Mouse (Mus musculus): ENCODE measurements around the gene Prdx1.

The Prdx1 gene

DNA sequence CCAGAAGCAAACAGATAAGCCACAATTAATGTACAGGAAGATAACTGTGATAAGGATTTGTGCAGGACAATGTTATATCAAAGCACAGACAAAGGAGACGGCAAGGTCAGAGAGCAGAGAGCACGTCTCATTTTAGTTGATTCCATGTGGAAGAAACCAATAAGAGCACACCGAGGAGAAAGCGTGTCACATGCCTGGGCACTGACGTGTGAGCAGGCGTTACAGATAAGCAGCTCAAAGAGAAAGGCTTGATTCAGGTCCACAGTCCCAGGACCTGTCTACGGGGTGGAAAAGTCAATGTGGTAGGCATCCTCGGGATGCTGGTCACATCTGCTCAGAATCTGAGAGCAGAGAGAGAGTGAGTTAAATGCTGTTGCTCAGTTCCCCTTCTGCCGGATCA lies 45.7 kb downstream of the Prdx1 start:
- DNase-seq: no peak

DNA sequence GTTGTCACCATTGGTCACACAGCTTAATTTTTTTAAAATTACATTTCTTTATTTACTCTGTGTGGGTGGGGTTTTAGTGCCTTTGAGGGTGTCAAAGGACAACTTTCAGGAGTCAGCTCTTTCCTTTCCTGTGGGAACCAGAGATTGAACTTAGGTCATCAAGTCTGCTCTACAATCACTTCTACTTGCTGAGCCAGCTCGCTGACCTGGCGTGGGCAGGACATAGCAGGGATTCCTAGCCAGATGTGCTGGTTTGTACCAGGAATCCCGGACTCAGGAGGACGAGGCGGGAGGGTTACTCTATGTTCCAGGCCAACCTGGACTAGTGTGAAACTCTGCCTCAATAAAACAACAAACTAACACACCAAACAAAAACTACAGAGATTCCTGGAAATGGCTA lies 47.0 kb downstream of the Prdx1 start:
- no peak for DNase-seq

DNA sequence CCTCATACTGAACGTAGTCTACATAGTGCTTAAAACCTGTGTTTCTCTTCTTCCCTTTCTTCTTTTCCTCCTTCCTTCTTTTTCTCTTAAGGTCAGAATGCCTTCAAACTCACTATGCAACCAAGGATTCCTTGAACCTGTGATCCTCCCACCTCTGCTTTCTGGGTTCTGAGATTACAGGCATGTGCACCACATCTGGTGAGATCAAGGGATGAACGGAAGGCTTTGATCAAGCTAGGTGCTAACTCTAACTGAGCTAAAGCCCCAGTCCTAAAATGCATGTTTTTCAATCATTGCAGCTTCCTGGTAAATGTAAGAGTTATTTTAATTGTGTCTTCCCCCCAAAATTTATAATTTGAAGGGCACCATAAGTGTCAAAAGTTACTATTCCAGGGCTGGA lies 49.7 kb downstream of the Prdx1 start:
- DNase-seq: no peak

DNA sequence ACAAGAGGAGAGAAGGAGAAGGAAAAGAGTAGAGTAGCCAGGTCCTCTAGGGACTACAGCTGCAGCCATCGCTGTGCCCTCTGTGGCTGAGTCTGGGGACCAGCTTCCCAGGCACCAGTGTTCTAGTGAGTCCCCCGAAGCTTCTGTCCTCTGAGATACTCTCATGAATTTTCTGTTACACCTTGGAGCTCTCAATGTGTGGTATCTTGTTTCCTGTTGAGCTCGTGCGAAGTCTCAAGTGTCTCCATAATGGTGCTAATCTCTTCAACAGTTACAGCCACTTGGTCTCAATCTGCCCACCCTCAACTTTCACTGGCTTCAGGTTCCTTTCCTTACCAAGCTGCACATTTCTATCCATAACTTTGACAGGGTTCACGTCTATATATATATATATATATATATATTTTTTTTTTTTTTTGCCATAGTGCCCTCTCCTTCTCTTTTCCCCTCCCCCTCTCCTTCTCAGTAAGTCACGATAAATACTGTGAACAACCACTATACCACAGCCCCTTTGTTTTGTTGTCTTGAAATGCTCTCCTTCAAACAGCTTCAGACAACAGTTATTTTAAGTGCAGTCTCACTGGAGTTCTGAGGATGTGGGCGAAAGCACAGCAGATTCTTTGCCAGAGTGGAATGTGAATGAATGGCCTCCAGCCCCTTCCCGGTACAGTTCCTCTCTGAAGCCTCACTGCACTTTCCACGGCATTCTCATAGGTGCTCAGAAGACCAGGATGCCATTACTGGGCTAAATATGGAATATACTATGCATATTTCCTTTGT lies 53.8 kb downstream of the Prdx1 start:
- DNase-seq: no peak

DNA sequence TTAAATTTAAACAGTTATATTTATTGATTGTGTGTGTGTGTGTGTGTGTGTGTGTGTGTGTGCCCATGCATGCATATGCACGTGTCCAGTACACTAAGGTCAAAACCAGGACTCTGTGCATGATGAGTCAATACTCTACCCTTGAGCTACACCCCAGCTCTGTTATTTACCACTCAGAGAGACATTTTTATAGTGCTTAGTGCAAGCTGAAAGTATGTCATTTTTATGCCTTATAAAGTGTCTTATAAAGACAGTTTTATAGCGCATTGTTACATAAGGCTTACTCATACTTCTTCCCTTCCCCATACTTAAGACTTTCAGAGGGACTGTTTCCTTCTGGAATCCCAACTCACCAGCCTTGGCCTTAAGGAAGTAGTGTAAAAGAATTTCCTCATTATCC lies 64.4 kb downstream of the Prdx1 start:
- DNase-seq: no peak
